Mouse (Mus musculus): ENCODE results near the gene Trpm6.

- TF ChIP-seq POLR2A (IDR thresholded peaks at IDR 0.05; ENCODE audit: low read depth, low read length) (no peak), CTCF (conservative IDR thresholded peaks at IDR 0.05; ENCODE audit: insufficient read depth, insufficient read length, low read depth, low read length) (no peak)
Measured at GRCm38 (mm10) chr19:18887646-18888407, 138.0 kb downstream of the Trpm6 start.
